Mouse (Mus musculus) E14TG2a.4 (cell line): ENCODE measurements around the gene Aip.

ENCODE experiments used
- CTCF ChIP-seq: conservative IDR thresholded peaks from 2 replicates; pipeline ENCODE4 v1.5.1; 2014; ENCODE audit warnings: low read length
- POU5F1 ChIP-seq: IDR thresholded peaks from 2 replicates; pipeline ENCODE4 v1.6.1; 2014; ENCODE audit warnings: low read length, borderline replicate concordance

- TF ChIP-seq CTCF (no peak), POU5F1 (no peak)
These were observed 16.9 kb upstream of the Aip start for GRCm38 (mm10) chr19:4142416-4143173.
